Mouse (Mus musculus): ENCODE results near the gene Dpep3.

The Dpep3 gene

GRCm38 (mm10) chr8:105981146-105981545 lies 1.9 kb upstream of the Dpep3 start:
- in situ Hi-C loops (cut with MboI, MseI): no loop called here

GRCm38 (mm10) chr8:105975363-105975762 lies 3.9 kb downstream of the Dpep3 start:
- in situ Hi-C loops (cut with MboI, MseI): no loop called here

GRCm38 (mm10) chr8:105971019-105971720 lies 8.1 kb downstream of the Dpep3 start:
- in situ Hi-C loops (cut with MboI, MseI): no loop called here

- in situ Hi-C loops (cut with MboI, MseI): no loop called here
These were observed 9.9 kb downstream of the Dpep3 start for GRCm38 (mm10) chr8:105969367-105969766.

GRCm38 (mm10) chr8:105966692-105967311 lies 12.4 kb downstream of the Dpep3 start:
- in situ Hi-C loops (cut with MboI, MseI): no loop called here

GRCm38 (mm10) chr8:105965905-105966341 lies 13.3 kb downstream of the Dpep3 start, which contains the start of gene Slc12a4:
TSS of gene Slc12a4 (minus strand) at chr8:105966097.
- in situ Hi-C loops (cut with MboI, MseI): no loop called here

- in situ Hi-C loops (cut with MboI, MseI): no loop called here
These were observed 13.8 kb downstream of the Dpep3 start for GRCm38 (mm10) chr8:105965266-105965904.

- in situ Hi-C loops (cut with MboI, MseI): no loop called here
These were observed 14.5 kb downstream of the Dpep3 start for GRCm38 (mm10) chr8:105964506-105965265.

- in situ Hi-C loops (cut with MboI, MseI): no loop called here
These were observed 17.7 kb downstream of the Dpep3 start for GRCm38 (mm10) chr8:105961536-105961935.

GRCm38 (mm10) chr8:105961101-105961500 lies 18.1 kb downstream of the Dpep3 start:
- in situ Hi-C loops (cut with MboI, MseI): no loop called here

- in situ Hi-C loops (cut with MboI, MseI): no loop called here
These were observed 19.9 kb downstream of the Dpep3 start for GRCm38 (mm10) chr8:105959350-105959749.

GRCm38 (mm10) chr8:105957813-105958212 lies 21.4 kb downstream of the Dpep3 start:
- in situ Hi-C loops (cut with MboI, MseI): no loop called here

- in situ Hi-C loops (cut with MboI, MseI): no loop called here
These were observed 22.7 kb downstream of the Dpep3 start for GRCm38 (mm10) chr8:105956556-105956955.

GRCm38 (mm10) chr8:105951057-105951659 lies 28.1 kb downstream of the Dpep3 start:
- in situ Hi-C loops (cut with MboI, MseI): no loop called here

GRCm38 (mm10) chr8:105949350-105949749 lies 29.9 kb downstream of the Dpep3 start:
- in situ Hi-C loops (cut with MboI, MseI): no loop called here

GRCm38 (mm10) chr8:105943321-105943739 lies 35.9 kb downstream of the Dpep3 start, which contains the start of gene Lcat:
TSS of gene Lcat (minus strand) at chr8:105943382.
- in situ Hi-C loops (cut with MboI, MseI): no loop called here

- in situ Hi-C loops (cut with MboI, MseI): no loop called here
These were observed 36.7 kb downstream of the Dpep3 start for GRCm38 (mm10) chr8:105942542-105942941.

- in situ Hi-C loops (cut with MboI, MseI): no loop called here
These were observed 37.2 kb downstream of the Dpep3 start for GRCm38 (mm10) chr8:105942026-105942425.

- in situ Hi-C loops (cut with MboI, MseI): loop anchor here (5.0 kb wide), 1 partner anchor 231 kb away; the partner anchor contains the start of genes 4933405L10Rik and Enkd1
These were observed 40.9 kb downstream of the Dpep3 start, which contains the start of gene Psmb10 for GRCm38 (mm10) chr8:105938306-105938669. TSS of gene Psmb10 (minus strand) at chr8:105938444.

GRCm38 (mm10) chr8:105937496-105938305 lies 41.5 kb downstream of the Dpep3 start:
- in situ Hi-C loops (cut with MboI, MseI): loop anchor here (5.0 kb wide), 1 partner anchor 230 kb away; the partner anchor contains the start of genes 4933405L10Rik and Enkd1

Measured in T-helper 2 cell (primary cell).